Mouse (Mus musculus): Measurements from ENCODE around the gene Hap1.

DNA sequence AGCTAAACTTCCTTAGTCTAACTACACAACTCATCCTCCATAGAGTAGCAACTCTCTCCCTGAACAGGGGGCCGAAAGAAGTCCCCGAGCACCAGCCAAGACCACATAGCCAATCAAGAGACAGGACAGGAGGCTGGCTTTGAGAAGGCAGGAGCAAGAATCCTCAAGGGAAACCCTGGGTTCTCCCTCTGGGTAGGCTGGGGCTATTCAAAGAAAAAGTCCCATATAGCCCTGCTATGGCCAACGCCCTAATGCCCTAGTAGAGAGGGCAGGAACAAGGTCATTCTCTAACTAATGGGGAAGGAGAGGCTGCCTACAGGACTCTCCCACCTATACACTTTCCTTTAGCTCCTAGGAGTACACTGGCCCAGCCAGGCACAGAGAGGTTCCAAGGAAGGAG is 29.1 kb upstream of the Hap1 start:
- TF ChIP-seq CTCF (IDR thresholded peaks at IDR 0.05; ENCODE audit: low read depth) (no peak), EP300 (IDR thresholded peaks at IDR 0.05; ENCODE audit: low read depth) (no peak)

Data from heart, postnatal 0 days (tissue).